Mouse (Mus musculus) myocyte (in vitro differentiated cells): ENCODE data around the gene Vps13d. TPM values are rescaled to one million over a fixed set of nuclear protein-coding genes. Genes with fewer than 3 reads are reported as not detected.

ENCODE experiments used
- H3K27me3 ChIP-seq: one replicate; pipeline ENCODE4 v1.6.1; 2011; ENCODE audit not compliant: control insufficient read depth, insufficient read depth, insufficient read length
- H3K36me3 ChIP-seq: one replicate; pipeline ENCODE4 v1.6.1; 2011; ENCODE audit not compliant: control insufficient read depth, insufficient read depth
- H3K4me2 ChIP-seq: one replicate; pipeline ENCODE4 v1.6.1; 2011; ENCODE audit warnings: low read depth, control low read depth
- H3K4me3 ChIP-seq: one replicate; pipeline ENCODE4 v1.5.1; 2011; ENCODE audit warnings: mild to moderate bottlenecking, control low read depth, moderate library complexity
- H3K79me2 ChIP-seq: one replicate; pipeline ENCODE4 v1.6.1; 2011; ENCODE audit not compliant: control insufficient read depth, insufficient read depth
- H3ac ChIP-seq: one replicate; pipeline ENCODE4 v1.6.1; 2011; ENCODE audit not compliant: control insufficient read depth, insufficient read length
- CEBPB ChIP-seq: IDR thresholded peaks from 2 replicates; pipeline ENCODE4 v1.6.1; 2011; ENCODE audit warnings: mild to moderate bottlenecking, moderate library complexity; ENCODE audit not compliant: poor library complexity, insufficient read depth, severe bottlenecking
- E2F4 ChIP-seq: IDR thresholded peaks from one replicate; pipeline ENCODE4 v1.6.1; 2011; ENCODE audit warnings: mild to moderate bottlenecking, control low read depth, moderate library complexity; ENCODE audit not compliant: insufficient read depth
- MAX ChIP-seq: IDR thresholded peaks from one replicate; pipeline ENCODE4 v1.6.1; 2011; ENCODE audit warnings: low read depth, mild to moderate bottlenecking, control low read depth
- MYOD1 ChIP-seq, 3 experiments: IDR thresholded peaks; one replicate each; pipeline ENCODE4 v1.6.1; 2011; ENCODE audit warnings: control low read depth in 2 of 3, low read depth in 2 of 3, mild to moderate bottlenecking in 2 of 3, moderate library complexity in 1 of 3; ENCODE audit not compliant: insufficient read length in 2 of 3, control insufficient read depth in 1 of 3
- MYOG ChIP-seq, 3 experiments: IDR thresholded peaks; one replicate each; pipeline ENCODE4 v1.6.1; 2011; ENCODE audit warnings: control low read depth in 2 of 3, low read depth in 2 of 3, mild to moderate bottlenecking in 2 of 3; ENCODE audit not compliant: insufficient read length in 2 of 3, control insufficient read depth in 1 of 3, insufficient read depth in 1 of 3
- POLR2A ChIP-seq: IDR thresholded peaks from one replicate; pipeline ENCODE4 v1.6.1; 2011; ENCODE audit warnings: low read depth, mild to moderate bottlenecking, control low read depth, moderate library complexity; ENCODE audit not compliant: insufficient read length
- POLR2AphosphoS2 ChIP-seq: IDR thresholded peaks from one replicate; pipeline ENCODE4 v1.6.1; 2011; ENCODE audit warnings: low read depth, control low read depth; ENCODE audit not compliant: insufficient read length
- REST ChIP-seq: IDR thresholded peaks from one replicate; pipeline ENCODE4 v1.6.1; 2011; ENCODE audit warnings: mild to moderate bottlenecking, control low read depth, moderate library complexity; ENCODE audit not compliant: insufficient read depth, insufficient read length
- SRF ChIP-seq: IDR thresholded peaks from one replicate; pipeline ENCODE4 v1.6.1; 2011; ENCODE audit warnings: low read depth; ENCODE audit not compliant: control insufficient read depth, insufficient read length
- TCF12 ChIP-seq: IDR thresholded peaks from one replicate; pipeline ENCODE4 v1.6.1; 2011; ENCODE audit warnings: mild to moderate bottlenecking, control low read depth; ENCODE audit not compliant: poor library complexity, insufficient read depth, severe bottlenecking
- TCF3 ChIP-seq: IDR thresholded peaks from one replicate; pipeline ENCODE4 v1.6.1; 2011; ENCODE audit warnings: low read depth, control low read depth; ENCODE audit not compliant: insufficient read length
- USF1 ChIP-seq: IDR thresholded peaks from one replicate; pipeline ENCODE4 v1.6.1; 2011; ENCODE audit warnings: low read depth, mild to moderate bottlenecking, control low read depth, moderate library complexity
- polyA plus RNA-seq: library from polyadenylated mRNA; unstranded; fragments of >200 nt; fragmentation: generic; extraction: Trizol; gene quantifications from one replicate; pipeline ENCODE4 v1.2.1, GENCODE M21; 2012; ENCODE audit warnings: missing spikeins

The Vps13d gene
- polyA plus RNA-seq, 1 experiment: 20.0 TPM

- Histone ChIP-seq H3ac (no peak overlapping the region), H3K36me3 (peaks cover 42% of the 10 kb centered on the region)
Measured at GRCm38 (mm10) chr4:145045312-145046031, 149.3 kb downstream of the Vps13d start.

GRCm38 (mm10) chr4:145041223-145041870 lies 153.5 kb downstream of the Vps13d start:
- Histone ChIP-seq H3K4me2 (no peak overlapping the region), H3ac (no peak overlapping the region), H3K79me2 (no peaks in the 10 kb centered on the region), H3K36me3 (peaks cover 37% of the 10 kb centered on the region), H3K27me3 (no peaks in the 10 kb centered on the region), H3K4me3 (no peak overlapping the region)
- TF ChIP-seq TCF3 (no peak), REST (no peak), POLR2A (no peak), MYOD1 (IDR thresholded peaks at IDR 0.05; ENCODE audit: control insufficient read depth in 1 of 3, insufficient read length in 2 of 3, low read depth in 2 of 3) (no peak), POLR2AphosphoS2 (no peak), SRF (no peak), E2F4 (no peak), CEBPB (no peak), TCF12 (no peak), MAX (no peak), USF1 (no peak), MYOG (IDR thresholded peaks at IDR 0.05; ENCODE audit: control insufficient read depth in 1 of 3, insufficient read depth in 1 of 3, insufficient read length in 2 of 3, low read depth in 2 of 3) (no peak)

More at GRCm38 (mm10) chr4:145045312-145046031, 149.3 kb downstream of the Vps13d start:
- H3K79me2 ChIP-seq: no peaks in the 10 kb centered on the region
- no peak for TF ChIP-seq TCF3
- H3K4me2 ChIP-seq: no peak overlapping the region
- H3K27me3 ChIP-seq: no peaks in the 10 kb centered on the region
- no peak overlapping the region for H3K4me3 ChIP-seq

GRCm38 (mm10) chr4:145037631-145038416 lies 157.0 kb downstream of the Vps13d start:
- TF ChIP-seq MYOD1 (IDR thresholded peaks at IDR 0.05; ENCODE audit: control insufficient read depth in 1 of 3, insufficient read length in 2 of 3, low read depth in 2 of 3) (no peak), SRF (no peak), REST (no peak), USF1 (no peak), MAX (no peak), CEBPB (no peak), TCF12 (no peak), TCF3 (no peak)
- H3K4me3 ChIP-seq: no peak overlapping the region
- H3K79me2 ChIP-seq: no peaks in the 10 kb centered on the region
- H3K4me2 ChIP-seq: no peak overlapping the region
- H3ac ChIP-seq: no peak overlapping the region
- peaks cover 25% of the 10 kb centered on the region for H3K36me3 ChIP-seq
- H3K27me3 ChIP-seq: no peaks in the 10 kb centered on the region

GRCm38 (mm10) chr4:145037006-145037405 lies 157.8 kb downstream of the Vps13d start:
- Histone ChIP-seq H3K79me2 (no peaks in the 10 kb centered on the region), H3K4me3 (no peak overlapping the region), H3ac (no peak overlapping the region), H3K4me2 (no peak overlapping the region), H3K27me3 (no peaks in the 10 kb centered on the region), H3K36me3 (peaks cover 25% of the 10 kb centered on the region)
- TF ChIP-seq MYOD1 (IDR thresholded peaks at IDR 0.05; ENCODE audit: control insufficient read depth in 1 of 3, insufficient read length in 2 of 3, low read depth in 2 of 3) (no peak), SRF (no peak), REST (no peak)

GRCm38 (mm10) chr4:145035450-145035849 lies 159.4 kb downstream of the Vps13d start:
- H3K4me2 ChIP-seq: no peak overlapping the region
- H3K4me3 ChIP-seq: no peak overlapping the region
- no peak for TF ChIP-seq REST
- TF ChIP-seq POLR2A: no peak
- no peak for TF ChIP-seq SRF
- no peak for TF ChIP-seq MAX
- no peak for TF ChIP-seq USF1
- TF ChIP-seq POLR2AphosphoS2: no peak
- no peak for TF ChIP-seq TCF3
- TF ChIP-seq CEBPB: no peak
- no peak for TF ChIP-seq TCF12
- no peak for TF ChIP-seq E2F4
- no peak for TF ChIP-seq MYOD1 (IDR thresholded peaks at IDR 0.05; ENCODE audit: control insufficient read depth in 1 of 3, insufficient read length in 2 of 3, low read depth in 2 of 3)
- H3K36me3 ChIP-seq: peaks cover 19% of the 10 kb centered on the region
- no peaks in the 10 kb centered on the region for H3K79me2 ChIP-seq
- no peak overlapping the region for H3ac ChIP-seq
- H3K27me3 ChIP-seq: no peaks in the 10 kb centered on the region
